23 mouse cellular contexts compared by ENCODE assay signal in genomic region chr6:90708061-90708618, GRCm38 (mm10).
DNase-seq lines count a peak whose midpoint lies in the region; ATAC-seq and TF ChIP-seq lines count a peak whose summit lies in the region.
"Had no signal": no experiment of that assay in that cellular context is flagged by ENCODE, and none has a peak within 500 bp of the region (broad histone marks: within the 10 kb centered on the region; RNA-seq: fewer than 3 reads in every experiment).

No protein-coding gene starts in this region.

- H3K36me3 ChIP-seq in heart, adult 2 months (ENCODE audit: control insufficient read depth, insufficient read depth, low read length): peaks cover 23% of the 10 kb centered on the region
- H3K36me3 ChIP-seq in heart, embryonic 10.5 days: no peaks in the 10 kb centered on the region
- H3K36me3 ChIP-seq in limb, embryonic 15.5 days: no peaks in the 10 kb centered on the region
- H3K36me3 ChIP-seq in limb, embryonic 10.5 days: 0 out of 2 replicates have a peak, but pooled peaks cover under 1% of the 10 kb centered on the region
- H3K36me3 ChIP-seq in liver, embryonic 16.5 days (ENCODE audit: control insufficient read depth, insufficient read depth): no peaks in the 10 kb centered on the region
- no peaks in the 10 kb centered on the region for H3K36me3 ChIP-seq in midbrain, embryonic 11.5 days (ENCODE audit: control insufficient read depth, insufficient read depth, low read length)
- H3K36me3 ChIP-seq: kidney, embryonic 15.5 days; midbrain, embryonic 12.5 days had no signal

- H3K9me3 ChIP-seq in heart, embryonic 10.5 days: no peaks in the 10 kb centered on the region
- H3K9me3 ChIP-seq in limb, embryonic 15.5 days: no peaks in the 10 kb centered on the region
- no peaks in the 10 kb centered on the region for H3K9me3 ChIP-seq in limb, embryonic 10.5 days (replicated peaks)
- H3K9me3 ChIP-seq in liver, embryonic 16.5 days (replicated peaks; ENCODE audit: control insufficient read depth, low read length): no peaks in the 10 kb centered on the region
- no peaks in the 10 kb centered on the region for H3K9me3 ChIP-seq in midbrain, embryonic 11.5 days (ENCODE audit: control insufficient read depth, low read length)
- H3K9me3 ChIP-seq: kidney, embryonic 15.5 days; limb, embryonic 12.5 days; midbrain, embryonic 12.5 days had no signal

- H3K27me3 ChIP-seq in heart, adult 2 months (ENCODE audit: control insufficient read depth, insufficient read depth, low read length): no peaks in the 10 kb centered on the region
- H3K27me3 ChIP-seq in heart, embryonic 10.5 days (ENCODE audit: insufficient read depth, poor library complexity, severe bottlenecking): no peaks in the 10 kb centered on the region
- no peaks in the 10 kb centered on the region for H3K27me3 ChIP-seq in limb, embryonic 15.5 days
- no peaks in the 10 kb centered on the region for H3K27me3 ChIP-seq in limb, embryonic 10.5 days (ENCODE audit: low read depth, poor library complexity, severe bottlenecking)
- no peaks in the 10 kb centered on the region for H3K27me3 ChIP-seq in liver, embryonic 16.5 days (ENCODE audit: control insufficient read depth, insufficient read depth, low read depth, low read length)
- H3K27me3 ChIP-seq in midbrain, embryonic 11.5 days (ENCODE audit: control insufficient read depth, insufficient read depth, low read length): no peaks in the 10 kb centered on the region
- H3K27me3 ChIP-seq: CH12.LX; kidney, embryonic 15.5 days; limb, embryonic 12.5 days; midbrain, embryonic 12.5 days had no signal

- TF ChIP-seq EP300 in heart, adult 2 months (IDR thresholded peaks at IDR 0.05; ENCODE audit: insufficient read depth, low read depth, low read length): no peak

- no peak overlapping the region for H3K4me2 ChIP-seq in limb, embryonic 15.5 days
- no peak overlapping the region for H3K4me2 ChIP-seq in liver, embryonic 16.5 days (ENCODE audit: low read depth, low read length)
- H3K4me2 ChIP-seq in midbrain, embryonic 11.5 days: no peak overlapping the region
- H3K4me2 ChIP-seq: kidney, embryonic 15.5 days; limb, embryonic 12.5 days; midbrain, embryonic 12.5 days had no signal

- no peak for TF ChIP-seq CTCF in heart, adult 2 months (IDR thresholded peaks at IDR 0.05)

- peak overlapping the region; percentile 77 for H3K27ac ChIP-seq in heart, adult 2 months
- H3K27ac ChIP-seq in heart, embryonic 10.5 days: no peak overlapping the region
- H3K27ac ChIP-seq in limb, embryonic 15.5 days: peak overlapping the region; percentile 91; the same call in 1 of the 2 replicates
- no peak overlapping the region for H3K27ac ChIP-seq in limb, embryonic 10.5 days
- peak overlapping the region; percentile 56 for H3K27ac ChIP-seq in liver, embryonic 16.5 days (ENCODE audit: low read length)
- no peak overlapping the region for H3K27ac ChIP-seq in midbrain, embryonic 11.5 days (ENCODE audit: low read depth, low read length)
- H3K27ac ChIP-seq: kidney, embryonic 15.5 days; limb, embryonic 12.5 days; midbrain, embryonic 12.5 days had no signal

- H3K79me2 ChIP-seq in heart, adult 2 months (replicated peaks; ENCODE audit: control insufficient read depth, insufficient read depth, low read length): peaks cover 9% of the 10 kb centered on the region

- DNase-seq in heart, adult 2 months: no peak
- DNase-seq in heart, embryonic 10.5 days (ENCODE audit: low spot score): no peak
- DNase-seq in limb, embryonic 10.5 days (ENCODE audit: low spot score): no peak
- DNase-seq in adipocyte (ENCODE audit: low spot score): peak; percentile 92
- DNase-seq in frontal cortex, adult 2 months (ENCODE audit: extremely low spot score in 1 of 2, low spot score in 1 of 2): no peak
- no peak for DNase-seq in midbrain, embryonic 11.5 days (ENCODE audit: low spot score, missing footprints)
- DNase-seq: adrenal gland, postnatal 36 days; cerebellum, adult 18-20 months; cerebellum, postnatal 25 days; embryo, embryonic 11 days; kidney, postnatal 4 days; right cerebral cortex, postnatal 25 days; thymus, adult 2 months had no signal

- TF ChIP-seq POLR2A in heart, adult 2 months (IDR thresholded peaks at IDR 0.05; ENCODE audit: insufficient read depth, low read depth, low read length): no peak

- H3K9ac ChIP-seq in heart, adult 2 months (ENCODE audit: low read depth, low read length): no peak overlapping the region
- no peak overlapping the region for H3K9ac ChIP-seq in limb, embryonic 15.5 days
- no peak overlapping the region for H3K9ac ChIP-seq in liver, embryonic 16.5 days (ENCODE audit: low read depth, low read length)
- H3K9ac ChIP-seq in midbrain, embryonic 11.5 days (ENCODE audit: low read length): no peak overlapping the region
- H3K9ac ChIP-seq: kidney, embryonic 15.5 days; limb, embryonic 12.5 days; midbrain, embryonic 12.5 days had no signal

- H3K4me1 ChIP-seq in heart, adult 2 months (ENCODE audit: control insufficient read depth, insufficient read depth, low read length): peaks cover 80% of the 10 kb centered on the region
- peaks cover 97% of the 10 kb centered on the region for H3K4me1 ChIP-seq in heart, embryonic 10.5 days
- peaks cover 97% of the 10 kb centered on the region for H3K4me1 ChIP-seq in limb, embryonic 15.5 days
- H3K4me1 ChIP-seq in limb, embryonic 10.5 days: peaks cover 57% of the 10 kb centered on the region
- peaks cover 98% of the 10 kb centered on the region for H3K4me1 ChIP-seq in liver, embryonic 16.5 days (ENCODE audit: control insufficient read depth, low read depth, low read length)
- H3K4me1 ChIP-seq in midbrain, embryonic 11.5 days (ENCODE audit: control insufficient read depth, insufficient read depth, low read length): peaks cover 42% of the 10 kb centered on the region

- intact Hi-C loops in heart, adult 2 months (cut with DNase I): no loop called here

- no peak for ATAC-seq in limb, embryonic 15.5 days (ENCODE audit: insufficient number of reproducible peaks, low FRiP score, low TSS enrichment, low read depth)
- no peak for ATAC-seq in liver, embryonic 16.5 days (ENCODE audit: low read depth)
- ATAC-seq in midbrain, embryonic 11.5 days (ENCODE audit: low FRiP score): no peak
- ATAC-seq: forebrain, embryonic 14.5 days; hindbrain, embryonic 16.5 days; intestine, postnatal 0 days had no signal

- no peak overlapping the region for H3K4me3 ChIP-seq in heart, adult 2 months
- no peak overlapping the region for H3K4me3 ChIP-seq in heart, embryonic 10.5 days
- H3K4me3 ChIP-seq in limb, embryonic 15.5 days: no peak overlapping the region
- no peak overlapping the region for H3K4me3 ChIP-seq in limb, embryonic 10.5 days
- H3K4me3 ChIP-seq in liver, embryonic 16.5 days (ENCODE audit: low read depth, low read length): no peak overlapping the region
- no peak overlapping the region for H3K4me3 ChIP-seq in midbrain, embryonic 11.5 days (ENCODE audit: low read depth, low read length)
- H3K4me3 ChIP-seq: erythroblast, embryonic 14.5 days; kidney, embryonic 15.5 days; limb, embryonic 12.5 days; midbrain, embryonic 12.5 days had no signal

Comparison
In these comparisons a context has a peak if more than half of its experiments do, and no peak if none do; other contexts are left out.
1. H3K27ac ChIP-seq: peak in heart, adult 2 months (single experiment), limb, embryonic 15.5 days (single experiment) and liver, embryonic 16.5 days (single experiment); none in heart, embryonic 10.5 days (single experiment), limb, embryonic 10.5 days (single experiment) and midbrain, embryonic 11.5 days (single experiment).